Mouse (Mus musculus): ENCODE results near the gene Tbc1d5.

DNA sequence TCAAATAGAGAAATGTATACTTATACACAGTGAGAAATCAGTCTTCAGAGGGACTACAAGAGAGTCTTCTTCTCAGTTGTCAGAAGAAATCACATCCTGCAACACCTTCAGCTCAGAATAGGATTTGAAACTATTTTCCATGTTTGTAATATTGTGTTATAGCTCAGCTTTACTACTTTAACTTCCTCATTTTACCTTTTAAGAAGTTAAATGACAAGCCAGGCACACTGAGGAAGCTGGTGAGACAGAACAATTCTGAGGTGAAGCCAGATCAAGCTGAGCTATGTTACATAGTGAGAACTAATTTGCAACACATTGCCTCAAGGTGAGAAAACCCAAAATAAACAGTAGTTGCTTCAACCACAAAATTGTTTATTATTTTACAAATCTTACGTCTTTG is 135.3 kb downstream of the Tbc1d5 start:
- TF ChIP-seq POLR2A (IDR thresholded peaks at IDR 0.05; ENCODE audit: control insufficient read depth, extremely low read depth, insufficient read depth, low read length, poor library complexity) (no peak), CTCF (IDR thresholded peaks at IDR 0.05; ENCODE audit: borderline replicate concordance, control insufficient read depth, extremely low read depth, insufficient read depth, low read length, poor library complexity) (no peak)

Data from thymus, adult 2 months (tissue).